Mouse (Mus musculus): Measurements from ENCODE around the gene Pitpnm2. TPM values are rescaled to one million over a fixed set of nuclear protein-coding genes. Genes with fewer than 3 reads are reported as not detected.

The Pitpnm2 gene
- polyA plus RNA-seq, 1 experiment from 2014 or later, result 6.6 TPM

GRCm38 (mm10) chr5:124093852-124094604 is 155.5 kb downstream of the Pitpnm2 start:
- 77% methylated on average over 12 of the region's 12 CpGs for WGBS
- no peaks in the 10 kb centered on the region for H3K36me3 ChIP-seq (ENCODE audit: control insufficient read depth, insufficient read depth, low read length)
- H3K4me1 ChIP-seq (ENCODE audit: control insufficient read depth, insufficient read depth, low read length), result 0 out of 2 replicates have a peak, but pooled peaks cover 8% of the 10 kb centered on the region
- no peaks in the 10 kb centered on the region for H3K27me3 ChIP-seq (ENCODE audit: control insufficient read depth, insufficient read depth, low read length)
- H3K4me2 ChIP-seq (replicated peaks; ENCODE audit: low read depth, low read length), result no peak overlapping the region
- H3K27ac ChIP-seq (ENCODE audit: low read length), result no peak overlapping the region
- no peak overlapping the region for H3K4me3 ChIP-seq (ENCODE audit: low read depth, low read length)
- no peaks in the 10 kb centered on the region for H3K9me3 ChIP-seq (ENCODE audit: control insufficient read depth, low read depth, low read length)
- no peak overlapping the region for H3K9ac ChIP-seq (replicated peaks; ENCODE audit: low read depth, low read length)
- no peak for ATAC-seq (ENCODE audit: insufficient number of reproducible peaks, insufficient read depth, low FRiP score, low read depth)

GRCm38 (mm10) chr5:124093120-124093794 is 156.3 kb downstream of the Pitpnm2 start:
- Histone ChIP-seq H3K36me3 (ENCODE audit: control insufficient read depth, insufficient read depth, low read length) (no peaks in the 10 kb centered on the region), H3K27ac (ENCODE audit: low read length) (no peak overlapping the region), H3K27me3 (ENCODE audit: control insufficient read depth, insufficient read depth, low read length) (no peaks in the 10 kb centered on the region), H3K4me1 (ENCODE audit: control insufficient read depth, insufficient read depth, low read length) (0 out of 2 replicates have a peak, but pooled peaks cover 8% of the 10 kb centered on the region), H3K9ac (replicated peaks; ENCODE audit: low read depth, low read length) (no peak overlapping the region), H3K4me2 (replicated peaks; ENCODE audit: low read depth, low read length) (no peak overlapping the region), H3K9me3 (ENCODE audit: control insufficient read depth, low read depth, low read length) (no peaks in the 10 kb centered on the region), H3K4me3 (ENCODE audit: low read depth, low read length) (no peak overlapping the region)
- no peak for ATAC-seq (ENCODE audit: insufficient number of reproducible peaks, insufficient read depth, low FRiP score, low read depth)
- 72% methylated on average over 11 of the region's 11 CpGs for WGBS

- Histone ChIP-seq H3K9me3 (ENCODE audit: control insufficient read depth, low read depth, low read length) (no peaks in the 10 kb centered on the region), H3K4me1 (ENCODE audit: control insufficient read depth, insufficient read depth, low read length) (0 out of 2 replicates have a peak, but pooled peaks cover 8% of the 10 kb centered on the region), H3K4me3 (ENCODE audit: low read depth, low read length) (no peak overlapping the region), H3K4me2 (replicated peaks; ENCODE audit: low read depth, low read length) (no peak overlapping the region), H3K27ac (ENCODE audit: low read length) (no peak overlapping the region), H3K36me3 (ENCODE audit: control insufficient read depth, insufficient read depth, low read length) (no peaks in the 10 kb centered on the region), H3K9ac (replicated peaks; ENCODE audit: low read depth, low read length) (no peak overlapping the region), H3K27me3 (ENCODE audit: control insufficient read depth, insufficient read depth, low read length) (no peaks in the 10 kb centered on the region)
- 52% methylated on average over 9 of the region's 9 CpGs for WGBS
- peak; percentile 60 for ATAC-seq (ENCODE audit: insufficient number of reproducible peaks, insufficient read depth, low FRiP score, low read depth)
Measured at GRCm38 (mm10) chr5:124091951-124092406, 157.6 kb downstream of the Pitpnm2 start.

GRCm38 (mm10) chr5:124089868-124090267 is 159.7 kb downstream of the Pitpnm2 start:
- Histone ChIP-seq H3K4me1 (ENCODE audit: control insufficient read depth, insufficient read depth, low read length) (no peaks in the 10 kb centered on the region), H3K4me2 (replicated peaks; ENCODE audit: low read depth, low read length) (no peak overlapping the region), H3K4me3 (ENCODE audit: low read depth, low read length) (no peak overlapping the region), H3K9me3 (ENCODE audit: control insufficient read depth, low read depth, low read length) (no peaks in the 10 kb centered on the region), H3K27me3 (ENCODE audit: control insufficient read depth, insufficient read depth, low read length) (no peaks in the 10 kb centered on the region), H3K9ac (replicated peaks; ENCODE audit: low read depth, low read length) (no peak overlapping the region), H3K36me3 (ENCODE audit: control insufficient read depth, insufficient read depth, low read length) (no peaks in the 10 kb centered on the region), H3K27ac (ENCODE audit: low read length) (no peak overlapping the region)
- WGBS, result 84% methylated on average over 23 of the region's 23 CpGs
- ATAC-seq (ENCODE audit: insufficient number of reproducible peaks, insufficient read depth, low FRiP score, low read depth), result no peak

- Histone ChIP-seq H3K27me3 (ENCODE audit: control insufficient read depth, insufficient read depth, low read length) (no peaks in the 10 kb centered on the region), H3K4me3 (ENCODE audit: low read depth, low read length) (no peak overlapping the region), H3K36me3 (ENCODE audit: control insufficient read depth, insufficient read depth, low read length) (no peaks in the 10 kb centered on the region), H3K27ac (ENCODE audit: low read length) (no peak overlapping the region), H3K9me3 (ENCODE audit: control insufficient read depth, low read depth, low read length) (no peaks in the 10 kb centered on the region), H3K4me2 (replicated peaks; ENCODE audit: low read depth, low read length) (no peak overlapping the region), H3K9ac (replicated peaks; ENCODE audit: low read depth, low read length) (no peak overlapping the region), H3K4me1 (ENCODE audit: control insufficient read depth, insufficient read depth, low read length) (no peaks in the 10 kb centered on the region)
- WGBS, result 85% methylated on average over 4 of the region's 4 CpGs
- ATAC-seq (ENCODE audit: insufficient number of reproducible peaks, insufficient read depth, low FRiP score, low read depth), result no peak
Measured at GRCm38 (mm10) chr5:124086876-124087275, 162.7 kb downstream of the Pitpnm2 start.

- Histone ChIP-seq H3K4me3 (ENCODE audit: low read depth, low read length) (no peak overlapping the region), H3K9ac (replicated peaks; ENCODE audit: low read depth, low read length) (no peak overlapping the region), H3K4me2 (replicated peaks; ENCODE audit: low read depth, low read length) (no peak overlapping the region), H3K27ac (ENCODE audit: low read length) (no peak overlapping the region), H3K4me1 (ENCODE audit: control insufficient read depth, insufficient read depth, low read length) (no peaks in the 10 kb centered on the region), H3K36me3 (ENCODE audit: control insufficient read depth, insufficient read depth, low read length) (no peaks in the 10 kb centered on the region), H3K9me3 (ENCODE audit: control insufficient read depth, low read depth, low read length) (no peaks in the 10 kb centered on the region), H3K27me3 (ENCODE audit: control insufficient read depth, insufficient read depth, low read length) (no peaks in the 10 kb centered on the region)
- 80% methylated on average over 3 of the region's 3 CpGs for WGBS
- ATAC-seq (ENCODE audit: insufficient number of reproducible peaks, insufficient read depth, low FRiP score, low read depth), result no peak
Measured at GRCm38 (mm10) chr5:124085513-124085912, 164.0 kb downstream of the Pitpnm2 start.

GRCm38 (mm10) chr5:124084588-124085173 is 164.9 kb downstream of the Pitpnm2 start:
- Histone ChIP-seq H3K36me3 (ENCODE audit: control insufficient read depth, insufficient read depth, low read length) (no peaks in the 10 kb centered on the region), H3K4me1 (ENCODE audit: control insufficient read depth, insufficient read depth, low read length) (no peaks in the 10 kb centered on the region), H3K27ac (ENCODE audit: low read length) (no peak overlapping the region), H3K9ac (replicated peaks; ENCODE audit: low read depth, low read length) (no peak overlapping the region), H3K9me3 (ENCODE audit: control insufficient read depth, low read depth, low read length) (no peaks in the 10 kb centered on the region), H3K27me3 (ENCODE audit: control insufficient read depth, insufficient read depth, low read length) (no peaks in the 10 kb centered on the region), H3K4me3 (ENCODE audit: low read depth, low read length) (no peak overlapping the region), H3K4me2 (replicated peaks; ENCODE audit: low read depth, low read length) (no peak overlapping the region)
- ATAC-seq (ENCODE audit: insufficient number of reproducible peaks, insufficient read depth, low FRiP score, low read depth), result 0 out of 2 replicates have a peak, but pooled peaks have one; percentile 6
- 40% methylated on average over 11 of the region's 11 CpGs for WGBS

GRCm38 (mm10) chr5:124083850-124084587 is 165.5 kb downstream of the Pitpnm2 start:
- WGBS, result 79% methylated on average over 14 of the region's 14 CpGs
- no peaks in the 10 kb centered on the region for H3K9me3 ChIP-seq (ENCODE audit: control insufficient read depth, low read depth, low read length)
- no peaks in the 10 kb centered on the region for H3K4me1 ChIP-seq (ENCODE audit: control insufficient read depth, insufficient read depth, low read length)
- no peak overlapping the region for H3K27ac ChIP-seq (ENCODE audit: low read length)
- no peak for ATAC-seq (ENCODE audit: insufficient number of reproducible peaks, insufficient read depth, low FRiP score, low read depth)
- H3K4me2 ChIP-seq (replicated peaks; ENCODE audit: low read depth, low read length), result no peak overlapping the region
- H3K9ac ChIP-seq (replicated peaks; ENCODE audit: low read depth, low read length), result no peak overlapping the region
- no peak overlapping the region for H3K4me3 ChIP-seq (ENCODE audit: low read depth, low read length)
- no peaks in the 10 kb centered on the region for H3K27me3 ChIP-seq (ENCODE audit: control insufficient read depth, insufficient read depth, low read length)
- no peaks in the 10 kb centered on the region for H3K36me3 ChIP-seq (ENCODE audit: control insufficient read depth, insufficient read depth, low read length)
